Mouse (Mus musculus): ENCODE measurements around the gene Ppp3ca.
A peak's percentile ranks its signal among the peaks of the same experiment; 100 is the strongest.

GRCm38 (mm10) chr3:136744295-136744897 is 74.5 kb downstream of the Ppp3ca start:
- TF ChIP-seq CTCF (conservative IDR thresholded peaks at IDR 0.05 in 1 of 2, IDR thresholded peaks at IDR 0.05 in 1 of 2; ENCODE audit: low read depth in 2 of 2, low read length in 2 of 2) (no peak), USF1 (IDR thresholded peaks at IDR 0.05; ENCODE audit: low read depth, low read length) (no peak), TBP (conservative IDR thresholded peaks at IDR 0.05; ENCODE audit: low read depth, low read length) (no peak), ZMIZ1 (IDR thresholded peaks at IDR 0.05; ENCODE audit: low read depth, low read length) (no peak), ELF1 (IDR thresholded peaks at IDR 0.05; ENCODE audit: low read depth, low read length) (no peak), EP300 (IDR thresholded peaks at IDR 0.05; ENCODE audit: low read length) (peak; percentile 43), POLR2A (IDR thresholded peaks at IDR 0.05; ENCODE audit: low read depth, low read length) (no peak), CHD2 (IDR thresholded peaks at IDR 0.05; ENCODE audit: low read length) (no peak), MAFK (IDR thresholded peaks at IDR 0.05; ENCODE audit: insufficient replicate concordance, low read length) (no peak), MAX (IDR thresholded peaks at IDR 0.05; ENCODE audit: low read length) (peak; percentile 60), POLR2AphosphoS2 (IDR thresholded peaks at IDR 0.05; ENCODE audit: low read depth, low read length) (no peak), BHLHE40 (IDR thresholded peaks at IDR 0.05; ENCODE audit: low read depth, low read length) (0 out of 2 replicates have a peak, but pooled peaks have one; percentile 8)

All from CH12.LX (cell line).